Mouse (Mus musculus) skeletal muscle tissue, adult 2 months (tissue): ENCODE data around the gene Gck.
A peak's percentile ranks its signal among the peaks of the same experiment; 100 is the strongest.
"Not testable (repeated sequence)": the region's sequence is repeated elsewhere in the genome, so short reads cannot be mapped to it uniquely, and the experiment has no call there.

Experiments used
- DNase-seq: peaks from one replicate; pipeline ENCODE4 v3.0.0-alpha.2; 2012; ENCODE audit warnings: low read depth, low spot score

Gck gene

DNA sequence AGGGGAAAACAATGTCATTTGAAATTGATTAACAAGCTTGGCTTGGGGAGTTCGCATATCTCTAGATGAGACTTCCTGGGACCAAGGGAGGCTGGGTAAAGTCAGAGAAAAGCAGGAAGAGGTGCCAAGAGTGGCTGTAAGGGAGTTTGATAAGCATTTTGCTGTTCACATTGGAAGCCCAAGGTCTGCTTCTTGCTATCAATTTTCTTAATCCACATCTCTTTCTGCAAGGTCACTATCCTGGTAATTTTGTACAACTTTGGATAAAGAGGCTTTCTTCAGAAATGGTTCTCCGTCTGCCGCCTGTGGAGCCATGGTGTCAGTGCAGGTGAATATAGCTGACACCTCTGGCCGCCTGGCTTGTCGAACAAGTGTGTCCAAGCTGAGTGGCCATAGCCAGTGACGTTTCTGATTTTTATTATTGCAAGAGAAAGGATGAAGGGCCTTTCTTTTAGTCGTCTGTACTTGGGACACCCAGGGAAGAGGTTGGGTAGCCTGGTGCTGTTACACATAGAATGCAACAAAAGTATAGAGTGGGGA is 5.2 kb upstream of the Gck start:
- DNase-seq, result peak; percentile 48

- no peak for DNase-seq
Observed at GRCm38 (mm10) chr11:5954435-5954834, 4.6 kb upstream of the Gck start.

GRCm38 (mm10) chr11:5953130-5953765 is 3.4 kb upstream of the Gck start:
- no peak for DNase-seq

- peak; percentile 46 for DNase-seq
Observed at GRCm38 (mm10) chr11:5952501-5952900, 2.6 kb upstream of the Gck start.

DNA sequence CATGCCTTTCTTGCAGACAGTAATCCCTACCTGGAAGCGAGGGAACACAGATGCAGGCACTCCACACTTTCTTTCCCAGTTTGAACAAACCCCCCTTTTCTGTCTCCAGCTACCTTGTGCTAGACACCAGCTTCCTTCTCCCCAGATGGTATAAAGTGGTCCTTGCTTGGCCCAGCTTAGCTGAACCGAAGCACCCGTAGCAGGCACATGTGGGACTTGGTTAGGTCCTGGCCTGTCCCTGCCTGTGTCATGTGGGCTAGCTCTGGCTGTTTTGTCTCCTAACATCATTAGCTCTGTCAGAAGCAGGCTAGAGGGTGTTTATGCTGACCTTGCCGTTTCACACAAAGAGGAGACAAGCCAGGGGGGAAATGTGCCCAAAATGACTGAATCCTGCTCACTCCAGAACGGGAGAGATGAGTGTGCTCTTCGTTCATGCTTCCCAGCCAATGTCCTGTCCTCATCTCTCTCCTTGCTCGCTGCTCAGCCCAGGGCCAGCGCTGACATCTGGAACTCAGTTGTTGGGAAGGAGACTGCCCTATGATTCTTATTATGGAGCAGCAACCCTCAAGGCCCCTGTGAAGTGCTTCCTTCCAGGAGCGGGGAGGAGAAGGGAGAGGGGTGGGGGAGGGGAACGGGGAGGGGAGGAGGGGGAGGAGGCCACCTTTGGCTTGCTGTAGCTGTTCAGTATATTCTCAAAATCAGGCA is 1.2 kb downstream of the Gck start:
- DNase-seq, result no peak

- DNase-seq, result no peak
Observed at GRCm38 (mm10) chr11:5947796-5948195, 2.1 kb downstream of the Gck start.

GRCm38 (mm10) chr11:5945096-5945495 is 4.8 kb downstream of the Gck start:
- DNase-seq, result peak; percentile 44

DNA sequence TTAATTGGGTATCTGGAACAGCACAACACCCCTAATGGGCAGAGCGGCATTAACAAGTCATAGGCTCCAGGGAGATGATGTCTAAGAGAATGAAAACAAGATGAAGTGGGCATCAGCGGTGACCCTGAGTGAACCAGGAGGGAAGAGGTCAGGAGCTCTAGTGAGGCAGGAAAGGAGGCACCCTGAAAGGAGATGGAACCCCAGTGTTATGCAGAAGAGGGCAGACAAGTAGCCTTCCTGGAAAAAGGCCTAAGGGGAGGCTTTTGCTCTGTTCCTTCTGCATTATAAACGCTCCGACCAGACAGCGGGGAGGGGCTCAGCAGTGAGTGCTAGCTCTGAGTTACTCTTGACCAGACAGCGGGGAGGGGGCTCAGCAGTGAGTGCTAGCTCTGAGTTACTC is 6.9 kb downstream of the Gck start:
- no peak for DNase-seq

DNA sequence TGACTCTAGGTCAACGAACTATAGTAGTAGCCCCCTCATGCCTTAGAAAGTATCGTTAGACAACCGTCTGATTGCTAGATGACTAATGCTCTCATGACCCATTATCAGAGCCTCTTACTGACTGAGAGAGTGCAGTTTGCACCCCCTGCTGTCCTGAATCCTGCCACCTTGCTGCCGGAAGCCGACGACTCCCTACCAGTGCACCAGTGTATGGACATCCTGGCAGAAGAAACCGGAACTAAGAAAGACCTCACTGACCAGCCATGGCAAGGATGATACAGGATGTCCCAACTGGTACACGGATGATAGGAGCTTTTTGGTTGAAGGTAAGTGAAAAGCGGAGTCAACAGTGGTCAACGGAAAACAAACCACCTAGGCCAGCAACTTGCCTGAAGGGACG is 15.3 kb downstream of the Gck start:
- not testable (repeated sequence) for DNase-seq

DNA sequence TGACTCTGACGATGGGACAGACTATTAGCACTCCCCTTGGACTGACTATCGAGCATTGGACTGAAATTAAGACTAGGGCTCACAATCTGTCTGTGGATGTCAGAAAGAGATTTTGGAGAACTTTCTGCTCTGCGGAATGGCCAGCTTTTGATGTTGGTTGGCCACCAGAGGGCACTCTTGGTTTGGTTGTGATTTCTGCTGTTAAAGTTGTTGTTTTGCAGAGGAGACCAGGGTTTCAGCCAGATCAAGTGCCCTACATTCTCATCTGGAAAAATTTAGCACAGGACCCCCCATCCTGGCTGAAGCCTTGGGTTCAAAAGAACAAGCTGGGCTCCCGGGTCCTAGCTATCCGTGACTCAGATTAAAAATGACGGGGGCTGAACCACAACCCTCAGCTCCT is 17.9 kb downstream of the Gck start:
- not testable (repeated sequence) for DNase-seq

DNA sequence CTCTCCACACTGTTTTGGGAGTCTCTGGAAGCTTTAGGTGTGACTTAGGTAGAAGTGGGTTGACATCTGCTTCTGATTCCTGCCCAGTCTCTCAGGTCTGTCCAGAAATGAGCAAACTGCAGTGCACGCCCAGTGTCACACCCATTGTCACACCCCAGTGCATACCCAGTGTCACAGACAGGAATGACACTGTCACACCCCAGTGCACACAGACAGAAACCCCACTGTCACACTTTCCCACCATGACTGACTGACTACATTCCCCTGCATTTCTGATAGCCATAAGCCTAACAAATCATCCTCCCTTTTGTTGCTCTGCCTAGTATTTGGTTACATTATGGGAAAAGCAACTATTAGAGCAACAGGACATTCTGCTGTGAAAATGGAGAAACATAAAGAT is 19.3 kb downstream of the Gck start:
- DNase-seq, result no peak

- no peak for DNase-seq
Observed at GRCm38 (mm10) chr11:5926696-5927220, 23.1 kb downstream of the Gck start.

DNA sequence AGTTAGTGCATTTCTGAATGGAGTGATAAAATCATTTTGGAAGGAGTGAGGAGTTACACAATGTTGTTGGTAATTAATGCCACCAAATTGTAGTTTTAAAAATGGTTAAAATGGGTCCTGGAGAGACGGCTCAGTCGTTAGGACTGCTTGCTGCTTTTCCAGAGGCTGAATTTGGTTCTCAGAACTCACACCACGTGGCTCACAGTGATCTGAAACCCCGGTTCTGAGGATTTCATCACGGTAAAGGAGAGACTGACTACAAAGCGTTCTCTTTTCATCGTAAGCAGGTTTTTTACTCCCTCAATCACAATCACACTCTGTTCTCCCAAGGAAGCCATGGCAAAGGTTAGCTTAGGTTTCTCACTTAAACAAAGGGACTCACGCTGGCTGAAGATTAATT is 25.2 kb downstream of the Gck start:
- no peak for DNase-seq

DNA sequence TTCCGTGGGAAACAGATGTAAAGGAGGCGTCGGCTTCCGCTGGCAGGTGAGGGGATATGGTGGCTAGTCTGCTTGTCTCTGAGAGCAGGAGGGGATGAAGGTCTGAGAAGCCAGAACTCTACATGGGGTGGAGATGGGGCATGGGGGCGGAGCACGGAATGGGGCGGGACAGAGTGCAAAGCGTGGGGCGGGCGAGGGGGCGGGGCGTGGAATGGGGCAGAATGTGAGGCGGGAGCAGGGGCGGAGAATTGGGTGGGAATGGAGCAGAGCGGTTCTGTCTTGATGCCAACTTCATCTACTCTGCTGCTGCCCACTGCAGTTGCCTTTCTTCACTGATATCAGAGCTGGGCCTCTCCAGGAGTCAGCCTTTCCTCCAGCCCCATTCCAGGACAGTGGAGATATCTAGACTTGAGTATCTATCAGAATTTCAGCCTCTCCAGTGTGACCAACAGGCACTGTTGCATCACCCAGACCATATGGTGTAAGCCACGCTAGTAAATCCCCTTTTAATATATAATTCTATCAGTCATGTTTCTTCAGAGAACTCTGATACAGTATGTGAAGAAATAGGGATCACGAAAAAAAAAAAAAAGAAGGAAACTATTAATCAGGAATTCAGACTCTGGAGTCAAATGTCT is 29.4 kb downstream of the Gck start:
- no peak for DNase-seq

GRCm38 (mm10) chr11:5919606-5920005 is 30.3 kb downstream of the Gck start:
- no peak for DNase-seq

- DNase-seq, result no peak
Observed at GRCm38 (mm10) chr11:5918111-5918510, 31.8 kb downstream of the Gck start.

DNA sequence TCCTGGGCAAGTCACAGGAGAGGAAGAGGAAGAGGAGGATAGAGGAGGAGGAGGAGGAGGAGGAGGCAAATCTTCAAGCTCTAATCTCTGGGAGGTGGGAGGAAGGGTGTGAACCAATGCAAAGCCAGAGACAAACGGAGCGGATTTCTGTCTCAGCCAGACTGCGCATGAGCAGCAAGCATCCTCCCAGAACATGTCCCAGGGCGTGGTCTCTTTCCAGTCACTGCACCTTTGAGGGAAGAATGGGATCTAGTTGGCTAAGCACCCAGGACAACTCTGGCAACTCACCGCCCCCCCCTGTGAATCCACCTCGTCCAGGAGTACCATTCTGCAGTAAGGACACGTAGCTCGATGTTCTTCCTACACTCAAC is 33.7 kb downstream of the Gck start:
- no peak for DNase-seq

DNA sequence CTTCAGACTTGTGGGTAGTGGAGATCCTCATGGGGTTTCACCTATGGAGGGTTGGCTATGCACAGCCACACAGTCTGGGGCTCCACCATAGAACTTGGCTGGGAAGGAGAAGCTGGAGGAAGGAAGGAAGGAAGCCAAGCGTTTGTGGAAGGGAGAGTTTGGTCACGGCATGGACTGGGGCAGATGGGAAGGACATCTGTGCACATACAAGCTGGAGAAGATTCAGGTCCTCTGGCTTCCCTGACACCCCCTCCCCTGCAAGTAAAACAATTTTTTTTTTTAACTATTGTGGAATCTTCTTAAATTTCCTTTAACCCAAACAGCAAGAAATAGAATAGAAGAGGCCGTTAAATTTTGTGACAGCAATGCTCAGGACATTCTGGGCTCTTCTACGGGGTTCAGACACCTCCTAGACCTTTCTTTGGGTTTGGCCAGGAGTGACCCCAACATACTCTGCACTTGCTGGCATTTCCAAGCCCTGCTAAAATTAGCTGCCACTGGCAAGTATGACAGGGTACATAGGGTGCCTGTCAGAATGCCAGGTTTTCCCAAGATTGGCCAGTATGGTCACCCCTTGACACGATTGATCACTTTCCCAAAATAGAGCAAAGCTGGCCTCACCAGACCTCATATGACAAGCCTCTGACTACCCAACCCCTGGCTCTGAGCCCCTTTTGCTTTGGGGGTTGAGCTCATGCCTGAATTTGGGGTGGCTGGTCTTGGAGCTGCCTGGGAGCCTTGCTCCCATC is 34.3 kb downstream of the Gck start:
- DNase-seq, result peak; percentile 93

GRCm38 (mm10) chr11:5914940-5915339 is 34.9 kb downstream of the Gck start:
- peak; percentile 50 for DNase-seq

DNA sequence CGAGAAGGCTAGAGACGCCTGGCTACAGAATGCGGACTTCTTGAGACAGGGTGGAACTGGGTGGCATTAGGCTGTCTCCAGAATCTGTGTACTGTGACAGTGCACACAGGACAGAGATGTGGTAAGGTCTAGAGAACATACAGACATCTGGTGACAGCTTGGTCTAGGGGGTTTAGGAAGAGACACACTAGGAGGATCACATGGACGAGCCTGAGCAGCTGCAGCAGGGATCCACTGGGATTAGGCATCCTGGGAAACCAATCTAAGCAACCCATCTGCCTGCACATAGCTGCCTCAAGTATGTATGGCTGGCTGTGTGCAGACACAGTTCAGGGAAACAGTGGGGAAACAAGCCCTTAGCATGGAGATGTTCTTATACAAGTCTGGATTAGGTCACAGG is 35.9 kb downstream of the Gck start:
- no peak for DNase-seq

- DNase-seq, result no peak
Observed at GRCm38 (mm10) chr11:5913256-5913655, 36.6 kb downstream of the Gck start.

DNA sequence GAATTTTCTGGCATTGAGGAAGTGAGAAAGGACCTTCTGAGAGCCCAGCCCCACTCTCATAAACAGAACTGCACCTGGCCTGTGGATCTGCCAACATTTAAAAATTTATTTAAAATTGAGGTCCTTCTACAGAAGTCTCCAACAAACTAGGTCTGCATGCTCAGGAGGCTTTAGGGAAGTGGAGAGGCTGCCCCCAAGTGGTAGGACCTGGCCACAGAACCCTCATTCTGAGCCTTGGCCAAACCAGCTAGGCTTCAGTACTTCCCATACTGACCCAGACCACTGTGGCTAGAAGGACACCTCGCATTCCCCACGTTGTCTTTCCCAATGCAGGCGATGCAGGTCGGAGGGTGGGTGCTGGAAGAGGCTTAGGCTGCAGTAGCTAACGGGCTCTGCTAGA is 37.2 kb downstream of the Gck start:
- DNase-seq, result peak; percentile 45
